Mouse (Mus musculus) MEL (cell line): ENCODE measurements around the gene Cox11. TPM values are rescaled to one million over a fixed set of nuclear protein-coding genes. Genes with fewer than 3 reads are reported as not detected.

ENCODE experiments used
- DNase-seq: peaks from one replicate; pipeline ENCODE4 v3.0.0; 2011; ENCODE audit warnings: low read depth, low spot score
- H3K27ac ChIP-seq: 2 replicates; pipeline ENCODE4 v1.5.1; 2012; ENCODE audit warnings: low read depth, mild to moderate bottlenecking, control low read depth, low read length, moderate library complexity; ENCODE audit not compliant: control insufficient read depth
- H3K27me3 ChIP-seq, 2 experiments: fragments of 150-350 bp in 1 of 2; sonication (generic) in 1 of 2; 2 replicates each; pipeline ENCODE4 v1.6.1; 2012; ENCODE audit warnings: low read length in 2 of 2, mild to moderate bottlenecking in 2 of 2, improper control_type of control experiment in 1 of 2, moderate library complexity in 1 of 2; ENCODE audit not compliant: insufficient read depth in 2 of 2, control insufficient read depth in 1 of 2
- H3K36me3 ChIP-seq, 2 experiments: 2 replicates each; pipeline ENCODE4 v1.6.1; 2012 to 2014; ENCODE audit warnings: low read length in 2 of 2, improper control_type of control experiment in 1 of 2, inconsistent platforms in 1 of 2, mild to moderate bottlenecking in 1 of 2; ENCODE audit not compliant: insufficient read depth in 2 of 2, control insufficient read depth in 1 of 2
- H3K4me1 ChIP-seq, 2 experiments: fragments of 150-350 bp in 1 of 2; sonication (generic) in 1 of 2; 2 replicates each; pipeline ENCODE4 v1.6.1; 2012; ENCODE audit warnings: low read length in 2 of 2, improper control_type of control experiment in 1 of 2, mild to moderate bottlenecking in 1 of 2; ENCODE audit not compliant: insufficient read depth in 2 of 2, control insufficient read depth in 1 of 2
- H3K4me3 ChIP-seq, 2 experiments: fragments of 150-350 bp in 1 of 2; sonication (generic) in 1 of 2; 2 replicates each; pipeline ENCODE4 v1.5.1; 2012; ENCODE audit warnings: low read depth in 2 of 2, low read length in 2 of 2, mild to moderate bottlenecking in 2 of 2, moderate library complexity in 2 of 2, control low read depth in 1 of 2, improper control_type of control experiment in 1 of 2; ENCODE audit not compliant: control insufficient read depth in 1 of 2, insufficient read depth in 1 of 2
- H3K79me2 ChIP-seq: 2 replicates; pipeline ENCODE4 v1.6.1; 2012; ENCODE audit warnings: mild to moderate bottlenecking, low read length, moderate library complexity; ENCODE audit not compliant: control insufficient read depth, poor library complexity, insufficient read depth
- H3K9ac ChIP-seq: 2 replicates; pipeline ENCODE4 v1.6.1; 2012; ENCODE audit warnings: low read depth, mild to moderate bottlenecking, control low read depth, low read length, moderate library complexity; ENCODE audit not compliant: control insufficient read depth, poor library complexity, severe bottlenecking
- H3K9me3 ChIP-seq: fragments of 150-350 bp; sonication (generic); replicated peaks from 2 replicates; pipeline ENCODE4 v1.6.1; 2012; ENCODE audit warnings: mild to moderate bottlenecking, low read length, improper control_type of control experiment, moderate library complexity; ENCODE audit not compliant: insufficient read depth
- BHLHE40 ChIP-seq: IDR thresholded peaks from 2 replicates; pipeline ENCODE4 v1.6.1; 2012; ENCODE audit warnings: low read depth, mild to moderate bottlenecking, inconsistent platforms, low read length, improper control_type of control experiment, borderline replicate concordance
- CHD1 ChIP-seq: IDR thresholded peaks from 2 replicates; pipeline ENCODE4 v1.6.1; 2012; ENCODE audit warnings: low read depth, mild to moderate bottlenecking, inconsistent platforms, low read length, improper control_type of control experiment
- CTCF ChIP-seq, 3 experiments: IDR thresholded peaks in 2 of 3; conservative IDR thresholded peaks in 1 of 3; 2 replicates each; pipeline ENCODE4 v1.5.1; 2011 to 2012; ENCODE audit warnings: low read length in 3 of 3, low read depth in 2 of 3, mild to moderate bottlenecking in 2 of 3, improper control_type of control experiment in 1 of 3, inconsistent platforms in 1 of 3, mixed read lengths in 1 of 3, moderate library complexity in 1 of 3; ENCODE audit not compliant: control insufficient read depth in 1 of 3, insufficient read depth in 1 of 3, poor library complexity in 1 of 3, severe bottlenecking in 1 of 3
- E2F4 ChIP-seq: IDR thresholded peaks from 2 replicates; pipeline ENCODE4 v1.6.1; 2011; ENCODE audit warnings: low read depth, low read length, improper control_type of control experiment, borderline replicate concordance
- ELF1 ChIP-seq: IDR thresholded peaks from 2 replicates; pipeline ENCODE4 v1.6.1; 2014; ENCODE audit warnings: low read depth, mild to moderate bottlenecking, inconsistent platforms, low read length, improper control_type of control experiment, moderate library complexity
- EP300 ChIP-seq, 2 experiments: IDR thresholded peaks; 2 replicates each; pipeline ENCODE4 v1.6.1; 2011; ENCODE audit warnings: improper control_type of control experiment in 2 of 2, low read length in 2 of 2, low read depth in 1 of 2, mild to moderate bottlenecking in 1 of 2
- ETS1 ChIP-seq: IDR thresholded peaks from 2 replicates; pipeline ENCODE4 v1.6.1; 2012; ENCODE audit warnings: low read depth, mild to moderate bottlenecking, inconsistent platforms, low read length, improper control_type of control experiment, moderate library complexity
- GABPA ChIP-seq: IDR thresholded peaks from 2 replicates; pipeline ENCODE4 v1.6.1; 2012; ENCODE audit warnings: low read depth, mild to moderate bottlenecking, inconsistent platforms, low read length, improper control_type of control experiment, moderate library complexity
- GATA1 ChIP-seq: IDR thresholded peaks from 2 replicates; pipeline ENCODE4 v1.6.1; 2011; ENCODE audit warnings: low read depth, low read length, improper control_type of control experiment
- HCFC1 ChIP-seq: IDR thresholded peaks from 2 replicates; pipeline ENCODE4 v1.6.1; 2012; ENCODE audit warnings: low read depth, mild to moderate bottlenecking, inconsistent platforms, low read length, improper control_type of control experiment, moderate library complexity
- KAT2A ChIP-seq: conservative IDR thresholded peaks from 2 replicates; pipeline ENCODE4 v1.6.1; 2012; ENCODE audit warnings: low read depth, low read length, improper control_type of control experiment, inconsistent platforms
- MAFK ChIP-seq: IDR thresholded peaks from 2 replicates; pipeline ENCODE4 v1.6.1; 2011; ENCODE audit warnings: low read depth, mild to moderate bottlenecking, low read length, improper control_type of control experiment, borderline replicate concordance
- MYB ChIP-seq: IDR thresholded peaks from 2 replicates; pipeline ENCODE4 v1.6.1; 2011; ENCODE audit warnings: mild to moderate bottlenecking, low read depth, low read length, improper control_type of control experiment
- MYC ChIP-seq: IDR thresholded peaks from 2 replicates; pipeline ENCODE4 v1.6.1; 2011; ENCODE audit warnings: low read depth, mild to moderate bottlenecking, low read length, improper control_type of control experiment, moderate library complexity
- POLR2A ChIP-seq, 2 experiments: IDR thresholded peaks; 2 replicates each; pipeline ENCODE4 v1.6.1; 2011 to 2012; ENCODE audit warnings: low read length in 2 of 2, mild to moderate bottlenecking in 2 of 2, control low read depth in 1 of 2, improper control_type of control experiment in 1 of 2, low read depth in 1 of 2, moderate library complexity in 1 of 2; ENCODE audit not compliant: control insufficient read depth in 1 of 2, insufficient read depth in 1 of 2, poor library complexity in 1 of 2
- POLR2AphosphoS2 ChIP-seq: IDR thresholded peaks from 2 replicates; pipeline ENCODE4 v1.6.1; 2011; ENCODE audit warnings: low read length, improper control_type of control experiment
- RAD21 ChIP-seq: IDR thresholded peaks from 2 replicates; pipeline ENCODE4 v1.6.1; 2011; ENCODE audit warnings: mild to moderate bottlenecking, low read depth, low read length, improper control_type of control experiment
- SIN3A ChIP-seq: IDR thresholded peaks from 2 replicates; pipeline ENCODE4 v1.6.1; 2012; ENCODE audit warnings: low read length, improper control_type of control experiment, inconsistent platforms
- SMC3 ChIP-seq: IDR thresholded peaks from 2 replicates; pipeline ENCODE4 v1.6.1; 2011; ENCODE audit warnings: low read depth, low read length, improper control_type of control experiment
- TAL1 ChIP-seq: IDR thresholded peaks from 2 replicates; pipeline ENCODE4 v1.6.1; 2012; ENCODE audit warnings: mild to moderate bottlenecking, inconsistent platforms, low read length, moderate library complexity, mixed read lengths
- TBP ChIP-seq: IDR thresholded peaks from 2 replicates; pipeline ENCODE4 v1.8.0; 2011; ENCODE audit warnings: low read depth, low read length, improper control_type of control experiment
- UBTF ChIP-seq: IDR thresholded peaks from 2 replicates; pipeline ENCODE4 v1.6.1; 2012; ENCODE audit warnings: low read depth, mild to moderate bottlenecking, inconsistent platforms, low read length, improper control_type of control experiment, moderate library complexity, borderline replicate concordance; ENCODE audit not compliant: insufficient read depth
- ZC3H11A ChIP-seq: IDR thresholded peaks from 2 replicates; pipeline ENCODE4 v1.6.1; 2012; ENCODE audit warnings: low read depth, mild to moderate bottlenecking, inconsistent platforms, low read length, improper control_type of control experiment
- ZNF384 ChIP-seq: IDR thresholded peaks from 2 replicates; pipeline ENCODE4 v1.6.1; 2012; ENCODE audit warnings: low read depth, mild to moderate bottlenecking, inconsistent platforms, low read length, improper control_type of control experiment
- polyA plus RNA-seq, 2 experiments: library from polyadenylated mRNA; stranded (reverse) in 1 of 2; unstranded in 1 of 2; fragments of >175 nt in 1 of 2; fragments of >200 nt in 1 of 2; gene quantifications; 2 replicates each; pipeline versions ENCODE4 v1.2.1 to v1.2.4; 2012; ENCODE audit warnings: low replicate concordance in 2 of 2, low read depth in 1 of 2; ENCODE audit not compliant: insufficient read length in 2 of 2, insufficient read depth in 1 of 2, missing spikeins in 1 of 2
- total RNA-seq: library from RNA; depleted of rRNA; stranded (reverse); fragments of 300-350 nt; gene quantifications from 2 replicates; pipeline ENCODE4 v1.2.3, GENCODE M21; 2012

The Cox11 gene
- total and polyA plus RNA-seq, 3 experiments = 19.3 to 21.0 TPM; not detected in 1

DNA sequence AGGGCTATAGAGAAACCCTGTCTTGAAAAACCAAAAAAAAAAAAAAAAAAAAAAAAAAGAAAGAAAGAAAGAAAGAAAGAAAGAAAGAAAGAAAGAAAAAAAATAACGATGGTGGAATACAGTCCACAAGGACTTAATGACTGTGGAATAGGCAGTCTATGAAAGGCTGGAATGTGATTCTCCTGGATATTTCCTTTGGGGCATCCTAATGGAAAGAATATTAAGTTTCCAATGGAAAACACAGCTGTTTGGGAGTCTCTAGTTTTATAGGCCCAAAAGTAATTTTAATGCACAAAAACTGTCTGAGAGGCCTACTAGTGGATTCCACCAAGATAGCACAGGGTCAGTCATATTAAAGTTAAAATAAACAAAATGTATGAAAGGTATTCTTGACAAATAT lies 42.1 kb upstream of the Cox11 start:
- H3K4me3 ChIP-seq = no peak overlapping the region
- no peaks in the 10 kb centered on the region for H3K79me2 ChIP-seq
- no peak for DNase-seq
- H3K27ac ChIP-seq = no peak overlapping the region
- no peaks in the 10 kb centered on the region for H3K9me3 ChIP-seq
- H3K4me1 ChIP-seq = no peaks in the 10 kb centered on the region
- TF ChIP-seq MYB (no peak), BHLHE40 (no peak), ELF1 (no peak), KAT2A (no peak), ETS1 (no peak), EP300 (IDR thresholded peaks at IDR 0.05; ENCODE audit: low read depth in 1 of 2, low read length in 2 of 2) (no peak), GATA1 (no peak), SIN3A (no peak), TAL1 (no peak), POLR2A (IDR thresholded peaks at IDR 0.05; ENCODE audit: control insufficient read depth in 1 of 2, insufficient read depth in 1 of 2, low read depth in 1 of 2, low read length in 2 of 2, poor library complexity in 1 of 2) (no peak), HCFC1 (no peak), RAD21 (no peak)
- no peaks in the 10 kb centered on the region for H3K36me3 ChIP-seq
- no peak overlapping the region for H3K9ac ChIP-seq
- H3K27me3 ChIP-seq = no peaks in the 10 kb centered on the region

GRCm38 (mm10) chr11:90603066-90603465 lies 34.9 kb upstream of the Cox11 start:
- H3K79me2 ChIP-seq = no peaks in the 10 kb centered on the region
- no peaks in the 10 kb centered on the region for H3K4me1 ChIP-seq
- peaks cover 0 to 2% of the 10 kb centered on the region in 2 experiments; a peak in 1 of 4 replicates for H3K36me3 ChIP-seq
- TF ChIP-seq KAT2A (no peak), ZNF384 (no peak), CTCF (IDR thresholded peaks at IDR 0.05 in 2 of 3, conservative IDR thresholded peaks at IDR 0.05 in 1 of 3; ENCODE audit: control insufficient read depth in 1 of 3, insufficient read depth in 1 of 3, low read depth in 2 of 3, low read length in 3 of 3, poor library complexity in 1 of 3, severe bottlenecking in 1 of 3) (no peak), ZC3H11A (no peak), TBP (no peak), RAD21 (no peak), MYC (no peak), GATA1 (no peak), MYB (no peak), POLR2AphosphoS2 (no peak), SMC3 (no peak), UBTF (no peak), MAFK (no peak), CHD1 (no peak), POLR2A (IDR thresholded peaks at IDR 0.05; ENCODE audit: control insufficient read depth in 1 of 2, insufficient read depth in 1 of 2, low read depth in 1 of 2, low read length in 2 of 2, poor library complexity in 1 of 2) (no peak), E2F4 (no peak), GABPA (no peak)
- H3K4me3 ChIP-seq = no peak overlapping the region
- H3K9ac ChIP-seq = no peak overlapping the region
- DNase-seq = no peak
- no peaks in the 10 kb centered on the region for H3K9me3 ChIP-seq
- no peak overlapping the region for H3K27ac ChIP-seq
- no peaks in the 10 kb centered on the region for H3K27me3 ChIP-seq
